Mouse (Mus musculus) myocyte (in vitro differentiated cells): ENCODE data around the gene Gcnt3. TPM values are rescaled to one million over a fixed set of nuclear protein-coding genes. Genes with fewer than 3 reads are reported as not detected.

Source experiments
- H3K27me3 ChIP-seq: one replicate; pipeline ENCODE4 v1.6.1; 2011; ENCODE audit not compliant: control insufficient read depth, insufficient read depth, insufficient read length
- H3K36me3 ChIP-seq: one replicate; pipeline ENCODE4 v1.6.1; 2011; ENCODE audit not compliant: control insufficient read depth, insufficient read depth
- H3K4me2 ChIP-seq: one replicate; pipeline ENCODE4 v1.6.1; 2011; ENCODE audit warnings: low read depth, control low read depth
- H3K4me3 ChIP-seq: one replicate; pipeline ENCODE4 v1.5.1; 2011; ENCODE audit warnings: mild to moderate bottlenecking, control low read depth, moderate library complexity
- H3K79me2 ChIP-seq: one replicate; pipeline ENCODE4 v1.6.1; 2011; ENCODE audit not compliant: control insufficient read depth, insufficient read depth
- H3ac ChIP-seq: one replicate; pipeline ENCODE4 v1.6.1; 2011; ENCODE audit not compliant: control insufficient read depth, insufficient read length
- CEBPB ChIP-seq: IDR thresholded peaks from 2 replicates; pipeline ENCODE4 v1.6.1; 2011; ENCODE audit warnings: mild to moderate bottlenecking, moderate library complexity; ENCODE audit not compliant: poor library complexity, insufficient read depth, severe bottlenecking
- E2F4 ChIP-seq: IDR thresholded peaks from one replicate; pipeline ENCODE4 v1.6.1; 2011; ENCODE audit warnings: mild to moderate bottlenecking, control low read depth, moderate library complexity; ENCODE audit not compliant: insufficient read depth
- MAX ChIP-seq: IDR thresholded peaks from one replicate; pipeline ENCODE4 v1.6.1; 2011; ENCODE audit warnings: low read depth, mild to moderate bottlenecking, control low read depth
- MYOD1 ChIP-seq, 3 experiments: IDR thresholded peaks; one replicate each; pipeline ENCODE4 v1.6.1; 2011; ENCODE audit warnings: control low read depth in 2 of 3, low read depth in 2 of 3, mild to moderate bottlenecking in 2 of 3, moderate library complexity in 1 of 3; ENCODE audit not compliant: insufficient read length in 2 of 3, control insufficient read depth in 1 of 3
- MYOG ChIP-seq, 3 experiments: IDR thresholded peaks; one replicate each; pipeline ENCODE4 v1.6.1; 2011; ENCODE audit warnings: control low read depth in 2 of 3, low read depth in 2 of 3, mild to moderate bottlenecking in 2 of 3; ENCODE audit not compliant: insufficient read length in 2 of 3, control insufficient read depth in 1 of 3, insufficient read depth in 1 of 3
- POLR2A ChIP-seq: IDR thresholded peaks from one replicate; pipeline ENCODE4 v1.6.1; 2011; ENCODE audit warnings: low read depth, mild to moderate bottlenecking, control low read depth, moderate library complexity; ENCODE audit not compliant: insufficient read length
- POLR2AphosphoS2 ChIP-seq: IDR thresholded peaks from one replicate; pipeline ENCODE4 v1.6.1; 2011; ENCODE audit warnings: low read depth, control low read depth; ENCODE audit not compliant: insufficient read length
- REST ChIP-seq: IDR thresholded peaks from one replicate; pipeline ENCODE4 v1.6.1; 2011; ENCODE audit warnings: mild to moderate bottlenecking, control low read depth, moderate library complexity; ENCODE audit not compliant: insufficient read depth, insufficient read length
- SRF ChIP-seq: IDR thresholded peaks from one replicate; pipeline ENCODE4 v1.6.1; 2011; ENCODE audit warnings: low read depth; ENCODE audit not compliant: control insufficient read depth, insufficient read length
- TCF12 ChIP-seq: IDR thresholded peaks from one replicate; pipeline ENCODE4 v1.6.1; 2011; ENCODE audit warnings: mild to moderate bottlenecking, control low read depth; ENCODE audit not compliant: poor library complexity, insufficient read depth, severe bottlenecking
- TCF3 ChIP-seq: IDR thresholded peaks from one replicate; pipeline ENCODE4 v1.6.1; 2011; ENCODE audit warnings: low read depth, control low read depth; ENCODE audit not compliant: insufficient read length
- USF1 ChIP-seq: IDR thresholded peaks from one replicate; pipeline ENCODE4 v1.6.1; 2011; ENCODE audit warnings: low read depth, mild to moderate bottlenecking, control low read depth, moderate library complexity
- polyA plus RNA-seq: library from polyadenylated mRNA; unstranded; fragments of >200 nt; fragmentation: generic; extraction: Trizol; gene quantifications from one replicate; pipeline ENCODE4 v1.2.1, GENCODE M21; 2012; ENCODE audit warnings: missing spikeins

Gcnt3 gene
- polyA plus RNA-seq, 1 experiment = 0.05 TPM

DNA sequence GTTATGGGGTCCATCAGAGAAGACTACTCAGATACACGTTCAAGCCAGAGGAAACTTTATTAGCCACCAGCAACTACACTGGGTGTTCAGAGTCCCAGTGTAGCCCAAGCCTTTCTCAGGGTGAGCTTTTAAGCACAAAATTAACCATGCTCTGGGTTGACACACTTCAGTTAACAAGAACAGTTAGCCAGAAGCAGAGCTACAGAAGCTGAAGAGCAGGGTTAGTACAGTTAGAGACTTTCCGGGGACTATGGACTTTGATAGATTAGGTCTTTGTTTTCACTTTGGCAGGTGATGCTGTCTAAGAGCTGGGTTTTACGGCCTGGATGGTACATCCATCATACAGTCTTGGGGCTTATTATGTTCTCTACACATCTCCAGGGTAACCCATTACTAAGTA lies 14.8 kb upstream of the Gcnt3 start:
- Histone ChIP-seq H3K27me3 (no peaks in the 10 kb centered on the region), H3K36me3 (no peaks in the 10 kb centered on the region), H3K4me3 (no peak overlapping the region), H3K79me2 (no peaks in the 10 kb centered on the region), H3ac (no peak overlapping the region), H3K4me2 (no peak overlapping the region)
- TF ChIP-seq MYOG (IDR thresholded peaks at IDR 0.05; ENCODE audit: control insufficient read depth in 1 of 3, insufficient read depth in 1 of 3, insufficient read length in 2 of 3, low read depth in 2 of 3) = no peak
- no peak for TF ChIP-seq MAX
- no peak for TF ChIP-seq REST
- TF ChIP-seq MYOD1 (IDR thresholded peaks at IDR 0.05; ENCODE audit: control insufficient read depth in 1 of 3, insufficient read length in 2 of 3, low read depth in 2 of 3) = no peak
- no peak for TF ChIP-seq TCF3
- no peak for TF ChIP-seq SRF
- no peak for TF ChIP-seq CEBPB
- no peak for TF ChIP-seq E2F4
- no peak for TF ChIP-seq TCF12
- TF ChIP-seq POLR2A = no peak
- TF ChIP-seq USF1 = no peak
- TF ChIP-seq POLR2AphosphoS2 = no peak

DNA sequence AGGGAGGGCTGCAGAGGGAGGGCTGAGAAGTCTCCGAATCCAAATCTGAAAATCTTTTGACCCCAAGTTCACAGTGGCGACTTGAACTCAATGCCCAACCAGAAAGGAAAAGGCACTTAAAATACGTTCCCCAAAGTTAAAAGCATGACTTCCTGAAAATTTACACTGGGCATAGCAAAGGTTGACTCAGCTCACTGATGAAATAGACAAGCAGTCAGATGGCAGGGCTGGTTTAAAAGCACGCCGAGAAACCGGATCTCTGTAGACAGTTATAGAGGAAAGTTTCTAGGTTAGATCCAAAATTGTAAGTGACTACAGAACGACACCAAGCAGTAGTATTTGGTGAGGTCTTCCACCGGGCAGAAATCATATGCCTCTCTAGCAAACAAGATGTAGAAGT lies 12.0 kb upstream of the Gcnt3 start:
- no peak for TF ChIP-seq USF1
- 0 out of 2 replicates have a peak, but pooled peaks have one; percentile 54 for TF ChIP-seq CEBPB
- no peak overlapping the region for H3K4me3 ChIP-seq
- H3K4me2 ChIP-seq = peak overlapping the region; percentile 77
- no peaks in the 10 kb centered on the region for H3K79me2 ChIP-seq
- no peaks in the 10 kb centered on the region for H3K27me3 ChIP-seq
- no peaks in the 10 kb centered on the region for H3K36me3 ChIP-seq
- no peak overlapping the region for H3ac ChIP-seq

DNA sequence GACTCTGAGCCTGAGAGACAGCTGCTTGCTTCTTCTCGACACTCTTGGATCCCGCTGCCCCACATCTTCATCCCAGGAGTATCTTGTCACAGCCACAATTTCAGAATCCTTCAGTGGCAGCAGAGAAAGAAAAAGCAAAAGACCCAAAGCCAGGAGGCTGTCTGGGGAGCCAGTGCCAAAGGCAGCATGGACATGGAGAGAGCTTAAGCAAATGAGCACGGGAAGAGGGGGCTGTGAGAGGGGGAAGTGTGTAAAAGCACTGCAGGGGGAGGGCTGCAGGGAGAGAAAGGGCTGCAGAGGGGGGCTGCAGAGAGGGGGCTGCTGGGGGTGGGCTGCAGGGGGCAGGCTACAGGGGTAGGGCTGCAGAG lies 11.5 kb upstream of the Gcnt3 start:
- H3K36me3 ChIP-seq = no peaks in the 10 kb centered on the region
- no peak overlapping the region for H3K4me3 ChIP-seq
- peak overlapping the region; percentile 79 for H3K4me2 ChIP-seq
- no peak overlapping the region for H3ac ChIP-seq
- H3K27me3 ChIP-seq = no peaks in the 10 kb centered on the region
- TF ChIP-seq MYOD1 (IDR thresholded peaks at IDR 0.05; ENCODE audit: control insufficient read depth in 1 of 3, insufficient read length in 2 of 3, low read depth in 2 of 3) = peak; percentile 40 to 63 (median 47)
- TF ChIP-seq SRF = no peak
- no peak for TF ChIP-seq POLR2A
- no peak for TF ChIP-seq CEBPB
- TF ChIP-seq MYOG (IDR thresholded peaks at IDR 0.05; ENCODE audit: control insufficient read depth in 1 of 3, insufficient read depth in 1 of 3, insufficient read length in 2 of 3, low read depth in 2 of 3) = no peak
- H3K79me2 ChIP-seq = no peaks in the 10 kb centered on the region

DNA sequence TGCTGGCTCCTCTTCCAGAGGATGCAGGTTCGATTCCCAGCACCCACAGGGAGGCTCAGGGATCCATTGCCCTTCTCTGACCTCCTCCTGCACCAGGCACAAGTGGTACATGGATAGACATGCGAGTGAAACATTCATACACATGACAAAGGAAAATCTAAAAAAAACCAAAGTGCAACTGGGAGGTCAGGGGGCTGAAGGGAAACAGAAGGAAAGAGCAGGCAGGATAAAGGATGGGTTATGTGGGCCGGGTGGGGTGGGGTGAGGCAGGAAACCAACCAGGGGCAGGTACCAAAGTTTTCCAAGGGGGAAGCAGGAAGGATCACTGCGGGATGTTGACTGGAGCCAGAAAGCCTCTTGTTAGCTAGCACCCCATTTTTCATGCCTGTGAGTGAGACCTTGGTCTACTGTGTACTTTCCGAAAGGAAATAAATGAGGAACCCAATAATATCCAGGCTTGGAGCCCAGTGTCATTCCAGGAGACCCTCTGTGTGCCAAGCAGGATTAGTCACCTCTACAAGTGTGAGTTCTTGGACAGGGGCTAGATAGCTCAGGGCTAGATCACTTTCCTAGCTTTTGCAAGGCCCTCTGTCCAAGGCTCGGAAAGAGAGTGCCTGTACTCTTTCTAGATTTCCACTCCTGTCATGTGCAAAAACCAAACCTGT lies 11.0 kb upstream of the Gcnt3 start:
- Histone ChIP-seq H3ac (no peak overlapping the region), H3K36me3 (no peaks in the 10 kb centered on the region), H3K27me3 (no peaks in the 10 kb centered on the region), H3K79me2 (no peaks in the 10 kb centered on the region), H3K4me3 (no peak overlapping the region), H3K4me2 (peak overlapping the region; percentile 79)
- peak in 2 of 3 experiments; percentile 12 to 42 for TF ChIP-seq MYOG (IDR thresholded peaks at IDR 0.05; ENCODE audit: control insufficient read depth in 1 of 3, insufficient read depth in 1 of 3, insufficient read length in 2 of 3, low read depth in 2 of 3)
- TF ChIP-seq POLR2A = no peak

DNA sequence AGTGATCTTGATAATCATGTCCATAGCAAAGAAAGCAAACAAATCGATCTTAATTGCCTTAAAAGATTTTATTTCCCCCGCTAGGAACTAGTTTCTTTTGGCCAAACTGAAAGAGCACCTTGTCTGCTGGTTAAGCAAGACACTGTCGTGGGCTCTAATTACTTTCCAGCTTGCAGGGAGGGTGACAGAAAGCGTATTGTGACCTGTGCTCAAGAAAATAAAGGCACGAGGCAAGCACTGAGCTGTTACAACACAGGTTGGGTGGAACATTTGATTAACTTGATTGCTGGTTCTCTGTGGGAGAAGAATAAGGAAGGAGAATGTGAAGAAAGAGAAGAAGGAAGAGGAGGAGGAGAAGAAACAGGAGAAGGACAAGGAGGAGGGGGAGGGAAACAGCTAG lies 10.4 kb upstream of the Gcnt3 start:
- Histone ChIP-seq H3K79me2 (no peaks in the 10 kb centered on the region), H3K4me3 (no peak overlapping the region), H3ac (no peak overlapping the region), H3K4me2 (peak overlapping the region; percentile 79), H3K36me3 (no peaks in the 10 kb centered on the region), H3K27me3 (no peaks in the 10 kb centered on the region)
- TF ChIP-seq TCF12 (no peak), MAX (no peak), POLR2AphosphoS2 (no peak), POLR2A (no peak), MYOG (IDR thresholded peaks at IDR 0.05; ENCODE audit: control insufficient read depth in 1 of 3, insufficient read depth in 1 of 3, insufficient read length in 2 of 3, low read depth in 2 of 3) (no peak), TCF3 (no peak), USF1 (no peak), CEBPB (no peak), E2F4 (no peak), SRF (no peak), REST (no peak), MYOD1 (IDR thresholded peaks at IDR 0.05; ENCODE audit: control insufficient read depth in 1 of 3, insufficient read length in 2 of 3, low read depth in 2 of 3) (no peak)
